Mouse (Mus musculus) liver, postnatal 0 days (tissue): ENCODE data around the gene 4930562C15Rik. TPM values are rescaled to one million over a fixed set of nuclear protein-coding genes. Genes with fewer than 3 reads are reported as not detected.
A peak's percentile ranks its signal among the peaks of the same experiment; 100 is the strongest.

ENCODE experiments used
- ATAC-seq: fragments of 200-750 bp; cut with Nextera tagmentation; 2 replicates; pipeline ENCODE4 v1.8.0; 2017; ENCODE audit warnings: mild to moderate bottlenecking, moderate library complexity
- DNase-seq: peaks from one replicate; pipeline ENCODE4 v3.0.0-alpha.2; 2016
- H3K27ac ChIP-seq: fragments of 300-500 bp; sonication (generic); 2 replicates; pipeline ENCODE4 v1.5.1; 2014; ENCODE audit warnings: antibody characterized with exemption, moderate library complexity, mild to moderate bottlenecking, low read depth
- H3K27me3 ChIP-seq: fragments of 300-500 bp; sonication (generic); 2 replicates; pipeline ENCODE4 v1.6.1; 2014; ENCODE audit warnings: low read length, control low read depth, mixed read lengths; ENCODE audit not compliant: insufficient read depth
- H3K36me3 ChIP-seq: fragments of 300-500 bp; sonication (generic); replicated peaks from 2 replicates; pipeline ENCODE4 v1.6.1; 2014; ENCODE audit warnings: mild to moderate bottlenecking, control low read depth, low read length, moderate library complexity, mixed read lengths; ENCODE audit not compliant: insufficient read depth
- H3K4me1 ChIP-seq: fragments of 300-500 bp; sonication (generic); 2 replicates; pipeline ENCODE4 v1.6.1; 2014; ENCODE audit warnings: antibody characterized with exemption, mild to moderate bottlenecking, control low read depth; ENCODE audit not compliant: insufficient read depth
- H3K4me2 ChIP-seq: fragments of 300-500 bp; sonication (generic); 2 replicates; pipeline ENCODE4 v1.6.1; 2014; ENCODE audit warnings: low read depth, mild to moderate bottlenecking, low read length, moderate library complexity, mixed read lengths
- H3K4me3 ChIP-seq: fragments of 300-500 bp; sonication (generic); 2 replicates; pipeline ENCODE4 v1.5.1; 2014; ENCODE audit warnings: low read depth, low read length
- H3K9ac ChIP-seq: fragments of 300-500 bp; sonication (generic); replicated peaks from 2 replicates; pipeline ENCODE4 v1.6.1; 2014; ENCODE audit warnings: mild to moderate bottlenecking, moderate library complexity
- H3K9me3 ChIP-seq: fragments of 300-500 bp; sonication (generic); 2 replicates; pipeline ENCODE4 v1.6.1; 2016; ENCODE audit warnings: mild to moderate bottlenecking, control low read depth, low read length, mixed read lengths
- CTCF ChIP-seq: sonication (generic); IDR thresholded peaks from 2 replicates; pipeline ENCODE4 v1.5.1; 2016; ENCODE audit warnings: antibody characterized with exemption, low read depth
- EP300 ChIP-seq: IDR thresholded peaks from 2 replicates; pipeline ENCODE4 v1.6.1; 2016; ENCODE audit warnings: antibody characterized with exemption, low read depth, mild to moderate bottlenecking
- WGBS: fragments of 180-500 bp; shearing (Covaris S2); extraction: QIAGEN DNeasy Blood & Tissue Kit; methylation state at CpG from one replicate; pipeline ENCODE4 v1.1.7; 2014; ENCODE audit not compliant: insufficient replicate concordance; 5-methylcytosine and 5-hydroxymethylcytosine counted together
- polyA plus RNA-seq: library from polyadenylated mRNA; unstranded; fragments of >200 nt; fragmentation: Nextera tagmentation; extraction: Ambion mirVana; gene quantifications from 2 replicates; pipeline ENCODE4 v1.2.1, GENCODE M21; 2015

The 4930562C15Rik gene
- polyA plus RNA-seq, 1 experiment from 2014 or later = not detected

- Histone ChIP-seq H3K27me3 (no peaks in the 10 kb centered on the region), H3K27ac (peak overlapping the region; percentile 97), H3K4me1 (peaks cover 48% of the 10 kb centered on the region), H3K36me3 (peaks cover 25% of the 10 kb centered on the region), H3K4me3 (peak overlapping the region; percentile 87), H3K9ac (peak overlapping the region; percentile 93), H3K4me2 (peak overlapping the region; percentile 86), H3K9me3 (no peaks in the 10 kb centered on the region)
- whole genome bisulfite sequencing = 4% methylated on average over 5 of the region's 5 CpGs
- ATAC-seq (no peak), DNase-seq (peak; percentile 60)
- TF ChIP-seq EP300 (no peak), CTCF (no peak)
Observed at GRCm38 (mm10) chr16:4878192-4878885, 43.1 kb downstream of the 4930562C15Rik start.

GRCm38 (mm10) chr16:4879101-4879707 is 44.0 kb downstream of the 4930562C15Rik start:
- DNase-seq (no peak), ATAC-seq (peak; percentile 10)
- Histone ChIP-seq H3K4me1 (peaks cover 48% of the 10 kb centered on the region), H3K27ac (peak overlapping the region; percentile 97), H3K4me2 (peak overlapping the region; percentile 86), H3K36me3 (peaks cover 21% of the 10 kb centered on the region), H3K9ac (peak overlapping the region; percentile 93), H3K9me3 (no peaks in the 10 kb centered on the region), H3K4me3 (peak overlapping the region; percentile 87), H3K27me3 (no peaks in the 10 kb centered on the region)
- 2% methylated on average over 47 of the region's 54 CpGs for WGBS
- TF ChIP-seq CTCF = no peak
- no peak for TF ChIP-seq EP300

GRCm38 (mm10) chr16:4879708-4880124 is 44.5 kb downstream of the 4930562C15Rik start:
- peak; percentile 92 for DNase-seq
- Histone ChIP-seq H3K9ac (peak overlapping the region; percentile 93), H3K4me2 (peak overlapping the region; percentile 86), H3K9me3 (no peaks in the 10 kb centered on the region), H3K27ac (peak overlapping the region; percentile 97), H3K4me3 (peak overlapping the region; percentile 87), H3K36me3 (peaks cover 16% of the 10 kb centered on the region), H3K27me3 (no peaks in the 10 kb centered on the region), H3K4me1 (peaks cover 48% of the 10 kb centered on the region)
- under 1% methylated on average over 40 of the region's 40 CpGs for WGBS
- peak; percentile 57 for TF ChIP-seq CTCF
- TF ChIP-seq EP300 = no peak
- peak; percentile 74 for ATAC-seq

GRCm38 (mm10) chr16:4880136-4880825 is 45.1 kb downstream of the 4930562C15Rik start, which contains the start of gene Ubald1:
Ubald1 (minus strand) TSS chr16:4880315.
- whole genome bisulfite sequencing = 2% methylated on average over 48 of the region's 48 CpGs
- Histone ChIP-seq H3K36me3 (peaks cover 11% of the 10 kb centered on the region), H3K27ac (peak within 1 kb of the TSS; percentile 97), H3K4me2 (peak within 1 kb of the TSS; percentile 86), H3K27me3 (no peaks in the 10 kb centered on the region), H3K4me1 (peaks cover 49% of the 10 kb centered on the region), H3K9ac (peak within 1 kb of the TSS; percentile 93), H3K9me3 (no peaks in the 10 kb centered on the region), H3K4me3 (peak within 1 kb of the TSS; percentile 87)
- TF ChIP-seq CTCF (no peak), EP300 (peak; percentile 29; the same call in 1 of the 2 replicates)
- peak; percentile 82 for ATAC-seq
- DNase-seq = peak; percentile 99

- WGBS = 62% methylated on average over 10 of the region's 10 CpGs
- DNase-seq (peak; percentile 51), ATAC-seq (peak; percentile 0; the same call in 1 of the 2 replicates)
- Histone ChIP-seq H3K9me3 (no peaks in the 10 kb centered on the region), H3K4me1 (peaks cover 39% of the 10 kb centered on the region), H3K9ac (peak overlapping the region; percentile 93), H3K4me2 (peak overlapping the region; percentile 86), H3K27me3 (no peaks in the 10 kb centered on the region), H3K27ac (peak overlapping the region; percentile 97), H3K36me3 (no peaks in the 10 kb centered on the region), H3K4me3 (peak overlapping the region; percentile 87; the same call in 1 of the 2 replicates)
- TF ChIP-seq CTCF (no peak), EP300 (no peak; the same call in 1 of the 2 replicates)
Observed at GRCm38 (mm10) chr16:4881400-4882351, 46.5 kb downstream of the 4930562C15Rik start.
